Mouse (Mus musculus) neural tube, embryonic 10.5 days (tissue): ENCODE measurements around the gene Rac3.

Experiments
- DNase-seq: peaks from one replicate; pipeline ENCODE4 v3.0.0-alpha.2; 2017; ENCODE audit warnings: low spot score; ENCODE audit errors: extremely low spot score

Gene Rac3

DNA sequence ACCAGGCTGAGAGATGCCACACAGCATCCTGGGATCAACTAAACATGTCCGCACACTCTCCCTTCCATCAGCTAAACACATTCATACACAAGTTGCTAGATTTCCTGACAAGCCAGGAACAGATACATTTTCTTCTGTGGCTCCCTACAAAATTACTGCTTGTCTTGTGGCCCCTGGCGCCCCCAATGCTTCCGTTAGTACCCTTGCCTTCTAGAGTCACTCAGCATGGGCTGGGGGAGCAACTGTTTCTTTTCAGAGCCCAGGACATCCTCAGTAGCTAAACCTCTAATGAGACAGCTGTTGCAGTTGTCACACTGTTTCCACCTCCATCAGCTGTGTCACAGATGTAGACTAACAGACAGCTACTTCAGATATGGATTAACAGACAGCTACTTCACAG, 51.5 kb downstream of the Rac3 start:
- no peak for DNase-seq
